Mouse (Mus musculus) embryonic fibroblast, embryonic 13.5 days (primary cell): ENCODE results near the gene Ccdc60. TPM values are rescaled to one million over a fixed set of nuclear protein-coding genes. Genes with fewer than 3 reads are reported as not detected.
"Not testable (repeated sequence)": the region's sequence is repeated elsewhere in the genome, so short reads cannot be mapped to it uniquely, and the experiment has no call there.

ENCODE experiments used
- H3K27ac ChIP-seq: 2 replicates; pipeline ENCODE4 v1.5.1; 2012; ENCODE audit warnings: low read length, control low read depth, inconsistent platforms; ENCODE audit not compliant: insufficient read depth
- H3K4me1 ChIP-seq: 2 replicates; pipeline ENCODE4 v1.6.1; 2011; ENCODE audit warnings: low read length; ENCODE audit not compliant: control insufficient read depth, insufficient read depth
- H3K4me3 ChIP-seq: 2 replicates; pipeline ENCODE4 v1.5.1; 2011; ENCODE audit warnings: mild to moderate bottlenecking, control low read depth, low read length; ENCODE audit not compliant: insufficient read depth
- CTCF ChIP-seq: IDR thresholded peaks from 2 replicates; pipeline ENCODE4 v1.5.1; 2011; ENCODE audit warnings: mild to moderate bottlenecking, control low read depth, low read length, moderate library complexity, borderline replicate concordance; ENCODE audit not compliant: insufficient read depth
- POLR2A ChIP-seq: IDR thresholded peaks from 2 replicates; pipeline ENCODE4 v1.6.1; 2011; ENCODE audit warnings: low read depth, mild to moderate bottlenecking, control low read depth, low read length, moderate library complexity
- polyA plus RNA-seq: library from polyadenylated mRNA; stranded (reverse); fragments of >200 nt; gene quantifications from 2 replicates; pipeline ENCODE4 v1.2.4, GENCODE M21; 2011; ENCODE audit warnings: low read depth; ENCODE audit not compliant: missing spikeins, insufficient read length

The Ccdc60 gene
- polyA plus RNA-seq, result 0.18 TPM in 1 of 2 replicates, not detected in the other

DNA sequence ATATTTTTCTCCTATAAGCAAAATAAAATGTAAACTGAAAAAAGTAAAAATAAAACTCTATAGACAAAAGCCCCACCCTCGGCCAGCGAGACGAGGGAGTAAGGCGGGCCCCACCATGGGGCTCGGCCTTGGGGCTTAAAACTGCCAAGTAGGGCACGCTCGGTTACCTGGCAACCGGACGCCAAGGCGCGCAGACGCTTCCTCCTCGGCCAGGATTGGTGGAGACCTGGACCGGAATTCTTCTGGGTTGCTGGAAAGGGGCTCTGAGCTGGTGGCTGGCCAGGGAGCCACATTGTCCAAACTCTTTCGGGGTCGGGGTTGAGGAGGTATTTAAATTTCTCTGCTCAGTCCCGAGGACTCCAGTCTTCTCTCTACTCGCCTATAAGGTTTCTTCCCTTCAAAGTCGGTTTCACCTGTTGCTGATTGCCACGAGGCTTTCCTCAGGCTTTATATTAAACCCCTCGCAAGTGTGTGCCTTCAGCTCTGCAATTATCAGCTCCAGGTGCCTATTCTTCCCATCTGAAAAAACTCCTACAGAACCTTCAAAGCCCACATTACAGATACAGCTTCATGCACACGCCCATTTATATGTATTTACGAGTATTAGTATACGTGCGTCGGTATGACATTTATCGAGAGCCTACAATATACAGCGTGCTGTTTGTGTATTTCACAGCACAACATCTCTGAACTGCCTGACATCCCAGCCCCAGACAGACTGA lies at the start of gene Ccdc60:
Ccdc60 (minus strand) TSS at position 137 of the 722 bp plus-strand sequence.
- no peaks in the 10 kb centered on the region for H3K4me1 ChIP-seq
- TF ChIP-seq POLR2A (no peak), CTCF (no peak)
- no peak within 1 kb of the TSS for H3K4me3 ChIP-seq
- no peak within 1 kb of the TSS for H3K27ac ChIP-seq

DNA sequence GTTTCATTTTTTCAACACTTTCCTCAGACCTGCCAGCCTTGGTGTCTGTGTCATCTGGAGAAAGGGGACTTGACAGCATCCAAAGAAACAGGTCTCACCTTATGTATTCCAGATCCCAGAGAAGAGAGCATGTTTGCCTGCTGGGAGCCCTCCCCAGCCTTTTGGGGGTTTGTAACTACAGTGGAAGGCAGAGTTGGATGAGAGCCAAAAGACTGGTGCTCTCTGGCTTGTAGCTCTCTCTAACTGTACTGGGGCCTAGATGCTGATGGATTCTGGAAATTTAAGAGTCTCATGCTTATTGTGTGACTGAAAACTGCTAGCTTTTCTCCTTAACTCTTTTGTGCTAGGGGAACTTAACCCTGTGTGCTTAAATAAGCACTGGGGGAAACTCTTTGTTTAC lies 47.4 kb upstream of the Ccdc60 start:
- H3K27ac ChIP-seq, result no peak overlapping the region
- no peak for TF ChIP-seq POLR2A
- no peak overlapping the region for H3K4me3 ChIP-seq

DNA sequence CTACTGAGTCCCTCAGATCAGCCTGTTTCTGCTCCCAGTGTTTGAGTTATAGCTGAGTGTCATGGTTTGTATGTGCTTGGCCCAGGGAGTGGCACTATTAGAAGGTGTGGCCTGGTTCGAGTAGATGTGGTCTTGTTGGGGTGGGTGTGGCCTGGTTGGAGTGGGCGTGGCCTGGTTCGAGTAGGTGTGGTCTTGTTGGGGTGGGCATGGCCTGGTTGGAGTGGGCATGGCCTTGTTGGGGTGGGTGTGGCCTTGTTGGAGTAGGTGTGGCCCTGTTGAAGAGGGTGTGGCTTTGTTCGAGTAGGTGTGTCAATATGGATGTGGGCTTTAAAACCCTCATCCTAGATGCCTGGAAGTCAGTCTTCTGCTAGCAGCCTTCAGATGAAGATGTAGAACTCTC lies 40.1 kb upstream of the Ccdc60 start:
- Histone ChIP-seq H3K27ac (no peak overlapping the region), H3K4me1 (no peaks in the 10 kb centered on the region)
- no peak for TF ChIP-seq POLR2A
- no peak for TF ChIP-seq CTCF

More for the DNA sequence above, 47.4 kb upstream of the Ccdc60 start:
- H3K4me1 ChIP-seq, result no peaks in the 10 kb centered on the region

GRCm38 (mm10) chr5:116323401-116323800 lies 34.6 kb upstream of the Ccdc60 start:
- no peak overlapping the region for H3K27ac ChIP-seq
- TF ChIP-seq CTCF (no peak), POLR2A (no peak)
- H3K4me1 ChIP-seq, result no peaks in the 10 kb centered on the region
- no peak overlapping the region for H3K4me3 ChIP-seq

More for the DNA sequence above, 40.1 kb upstream of the Ccdc60 start:
- H3K4me3 ChIP-seq, result no peak overlapping the region

DNA sequence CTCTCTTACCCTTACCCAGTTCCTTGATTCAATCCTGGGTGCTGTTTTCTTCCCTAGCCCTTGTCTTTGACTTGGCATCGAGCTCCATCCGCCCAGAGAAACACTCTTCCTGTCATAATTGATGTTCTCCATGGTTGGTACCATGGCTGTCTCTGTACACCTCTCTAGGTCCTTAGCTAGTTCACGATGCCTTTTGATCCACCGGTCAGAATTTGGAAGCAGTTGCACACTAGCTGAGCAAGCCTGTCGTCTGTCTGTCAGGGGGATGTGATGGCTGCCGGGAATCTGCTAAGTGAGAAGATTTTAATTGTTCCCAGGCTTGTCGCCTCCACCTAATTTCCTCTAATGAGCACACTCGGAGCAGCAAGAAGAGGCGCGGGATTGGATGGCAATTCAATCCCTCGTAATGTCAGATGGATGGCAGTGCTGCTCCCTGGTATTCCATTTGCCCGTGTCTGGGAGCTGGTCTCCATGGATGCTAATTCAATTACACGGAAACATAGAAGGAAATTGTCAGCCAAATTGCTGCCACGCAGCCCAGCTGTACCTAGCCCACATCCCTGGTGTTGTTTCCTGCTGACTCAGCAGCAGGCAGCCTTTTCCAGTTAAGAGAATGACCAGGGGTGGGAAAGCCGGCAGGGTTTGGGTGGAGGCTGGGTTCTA lies 33.7 kb upstream of the Ccdc60 start:
- H3K4me3 ChIP-seq, result no peak overlapping the region

GRCm38 (mm10) chr5:116313711-116314110 lies 24.9 kb upstream of the Ccdc60 start:
- TF ChIP-seq CTCF, result no peak
- no peak for TF ChIP-seq POLR2A
- Histone ChIP-seq H3K4me1 (no peaks in the 10 kb centered on the region), H3K27ac (no peak overlapping the region), H3K4me3 (no peak overlapping the region)

More for the DNA sequence above, 33.7 kb upstream of the Ccdc60 start:
- TF ChIP-seq POLR2A (no peak), CTCF (no peak)
- Histone ChIP-seq H3K4me1 (no peaks in the 10 kb centered on the region), H3K27ac (no peak overlapping the region)

- no peak overlapping the region for H3K4me3 ChIP-seq
- no peak overlapping the region for H3K27ac ChIP-seq
- no peaks in the 10 kb centered on the region for H3K4me1 ChIP-seq
- no peak for TF ChIP-seq POLR2A
- TF ChIP-seq CTCF, result no peak
Measured at GRCm38 (mm10) chr5:116312111-116312737, 23.4 kb upstream of the Ccdc60 start.

- Histone ChIP-seq H3K4me3 (no peak overlapping the region), H3K27ac (no peak overlapping the region), H3K4me1 (no peaks in the 10 kb centered on the region)
- no peak for TF ChIP-seq POLR2A
- TF ChIP-seq CTCF, result no peak
Measured at GRCm38 (mm10) chr5:116311636-116312035, 22.9 kb upstream of the Ccdc60 start.

DNA sequence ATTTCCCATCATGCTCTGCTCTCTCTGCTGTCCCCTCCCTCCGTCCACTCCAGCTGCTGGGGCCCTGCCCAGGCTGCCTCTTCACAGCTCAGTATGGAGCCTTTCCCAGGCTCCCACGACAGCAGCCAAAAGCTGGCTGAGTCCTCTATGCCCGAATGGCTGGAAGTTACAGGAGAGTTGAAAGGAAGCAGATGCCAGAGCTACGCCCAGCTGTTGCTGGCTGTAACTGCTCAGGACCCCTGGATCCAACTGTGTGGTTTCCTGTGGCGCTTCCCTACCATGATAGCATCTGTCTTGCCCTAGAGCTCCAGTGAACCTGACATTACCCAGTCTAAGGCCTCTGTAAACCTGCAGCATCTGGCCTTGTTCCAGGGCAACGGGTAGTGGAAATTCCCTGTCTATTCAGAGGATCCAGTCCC lies 20.6 kb upstream of the Ccdc60 start:
- Histone ChIP-seq H3K27ac (no peak overlapping the region), H3K4me1 (no peaks in the 10 kb centered on the region), H3K4me3 (no peak overlapping the region)
- no peak for TF ChIP-seq CTCF
- no peak for TF ChIP-seq POLR2A

- TF ChIP-seq POLR2A (no peak), CTCF (no peak)
- Histone ChIP-seq H3K4me3 (no peak overlapping the region), H3K27ac (no peak overlapping the region), H3K4me1 (peaks cover 2% of the 10 kb centered on the region; the same call in 1 of the 2 replicates)
Measured at GRCm38 (mm10) chr5:116305557-116305956, 16.8 kb upstream of the Ccdc60 start.

DNA sequence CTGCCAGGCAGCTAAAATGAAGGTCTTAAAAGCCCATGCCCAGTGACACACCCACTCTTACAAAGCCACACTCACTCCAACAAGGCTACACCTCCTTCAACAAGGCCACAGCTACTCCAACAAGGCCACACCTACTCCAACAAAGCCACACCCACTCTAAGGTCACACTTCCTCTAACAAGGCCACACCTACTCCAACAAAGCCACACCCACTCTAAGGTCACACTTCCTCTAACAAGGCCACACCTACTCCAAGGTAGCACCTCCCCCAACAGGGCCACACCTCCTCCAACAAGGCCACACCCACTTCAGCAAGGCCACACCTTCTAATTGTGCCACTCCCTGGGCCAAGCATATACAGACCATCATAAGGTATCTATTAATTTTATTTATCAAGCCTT lies 16.4 kb upstream of the Ccdc60 start:
- H3K4me1 ChIP-seq, H3K4me3 ChIP-seq, H3K27ac ChIP-seq: not testable (repeated sequence)
